Mouse (Mus musculus): ENCODE results near the gene Styxl1. TPM values are rescaled to one million over a fixed set of nuclear protein-coding genes. Genes with fewer than 3 reads are reported as not detected.

The Styxl1 gene
- polyA plus RNA-seq, 2 experiments, result 0.02 TPM; not detected in 1

GRCm38 (mm10) chr5:135701601-135702000, 76.6 kb downstream of the Styxl1 start:
- Histone ChIP-seq H3K4me1 (replicated peaks; ENCODE audit: control insufficient read depth in 2 of 2, insufficient read depth in 2 of 2, low read length in 1 of 2) (peaks cover 0 to 8% of the 10 kb centered on the region in 2 experiments; a peak in 2 of 4 replicates), H3K9me3 (ENCODE audit: control insufficient read depth, low read length) (no peaks in the 10 kb centered on the region), H3K4me2 (ENCODE audit: low read depth) (no peak overlapping the region), H3K27me3 (ENCODE audit: control insufficient read depth, insufficient read depth, low read length) (no peaks in the 10 kb centered on the region), H3K36me3 (replicated peaks; ENCODE audit: control insufficient read depth, insufficient read depth, low read depth) (no peaks in the 10 kb centered on the region), H3K4me3 (ENCODE audit: insufficient read depth in 1 of 2, low read depth in 2 of 2, low read length in 2 of 2) (no peak overlapping the region), H3K9ac (replicated peaks) (no peak overlapping the region), H3K27ac (no peak overlapping the region)
- DNase-seq (ENCODE audit: low read depth in 3 of 3, low spot score in 3 of 3), result no peak
- WGBS (ENCODE audit: insufficient replicate concordance), result 75% methylated on average over 4 of the region's 4 CpGs
- ATAC-seq (ENCODE audit: insufficient read depth), result no peak
- TF ChIP-seq CTCF (IDR thresholded peaks at IDR 0.05; ENCODE audit: low read depth), result no peak
- TF ChIP-seq EP300 (IDR thresholded peaks at IDR 0.05; ENCODE audit: low read depth), result no peak

GRCm38 (mm10) chr5:135697711-135698111, 80.5 kb downstream of the Styxl1 start:
- H3K27me3 ChIP-seq (ENCODE audit: control insufficient read depth, insufficient read depth, low read length), result no peaks in the 10 kb centered on the region
- no peak for ATAC-seq (ENCODE audit: insufficient read depth)
- DNase-seq (ENCODE audit: low read depth in 3 of 3, low spot score in 3 of 3), result no peak
- H3K4me2 ChIP-seq (ENCODE audit: low read depth), result no peak overlapping the region
- no peak for TF ChIP-seq CTCF (IDR thresholded peaks at IDR 0.05; ENCODE audit: low read depth)
- no peak for TF ChIP-seq EP300 (IDR thresholded peaks at IDR 0.05; ENCODE audit: low read depth)
- H3K36me3 ChIP-seq (replicated peaks; ENCODE audit: control insufficient read depth, insufficient read depth, low read depth), result no peaks in the 10 kb centered on the region
- H3K9me3 ChIP-seq (ENCODE audit: control insufficient read depth, low read length), result no peaks in the 10 kb centered on the region
- 68% methylated on average over 5 of the region's 5 CpGs for WGBS (ENCODE audit: insufficient replicate concordance)
- no peak overlapping the region for H3K27ac ChIP-seq
- peaks cover 0 to 8% of the 10 kb centered on the region in 2 experiments; a peak in 2 of 4 replicates for H3K4me1 ChIP-seq (replicated peaks; ENCODE audit: control insufficient read depth in 2 of 2, insufficient read depth in 2 of 2, low read length in 1 of 2)
- H3K9ac ChIP-seq (replicated peaks), result no peak overlapping the region
- H3K4me3 ChIP-seq (ENCODE audit: insufficient read depth in 1 of 2, low read depth in 2 of 2, low read length in 2 of 2), result no peak overlapping the region

Small RNA genes lying within 50 kb of the gene (microRNA-seq; reads per million reads assigned to microRNA genes)
- not detected for gene Mir7034

Other genes starting within 250 kb of the Styxl1 start
- 1.5 and 2.2 TPM in 2 replicates for gene Hip1, start 233.3 kb downstream of the Styxl1 start, polyA plus RNA-seq (2012; rRNA removed)
- gene Hip1, start 233.3 kb downstream of the Styxl1 start, polyA plus RNA-seq (2014; fragmentation: Nextera tagmentation; extraction: Ambion mirVana), result 2.8 and 2.9 TPM in 2 replicates
- gene Ccl26, start 214.8 kb downstream of the Styxl1 start, polyA plus RNA-seq (2012; rRNA removed), result not detected in 2 replicates
- gene Ccl26, start 214.8 kb downstream of the Styxl1 start, polyA plus RNA-seq (2014; fragmentation: Nextera tagmentation; extraction: Ambion mirVana), result not detected in 2 replicates
- gene Ccl24, start 205.3 kb downstream of the Styxl1 start, polyA plus RNA-seq (2012; rRNA removed), result 11.8 and 12.1 TPM in 2 replicates
- gene Ccl24, start 205.3 kb downstream of the Styxl1 start, polyA plus RNA-seq (2014; fragmentation: Nextera tagmentation; extraction: Ambion mirVana), result 14.4 and 17.8 TPM in 2 replicates
- gene Rhbdd2, start 145.8 kb downstream of the Styxl1 start, polyA plus RNA-seq (2012; rRNA removed), result 4.1 and 4.6 TPM in 2 replicates
- gene Rhbdd2, start 145.8 kb downstream of the Styxl1 start, polyA plus RNA-seq (2014; fragmentation: Nextera tagmentation; extraction: Ambion mirVana), result 7.8 and 8.3 TPM in 2 replicates
- gene Por, start 108.4 kb downstream of the Styxl1 start, polyA plus RNA-seq (2012; rRNA removed), result 21.7 and 27.7 TPM in 2 replicates
- gene Por, start 108.4 kb downstream of the Styxl1 start, polyA plus RNA-seq (2014; fragmentation: Nextera tagmentation; extraction: Ambion mirVana), result 18.1 and 21.4 TPM in 2 replicates
- 5.4 and 5.7 TPM in 2 replicates for gene Tmem120a, start 33.9 kb downstream of the Styxl1 start, polyA plus RNA-seq (2012; rRNA removed)
- 15.2 and 16.0 TPM in 2 replicates for gene Tmem120a, start 33.9 kb downstream of the Styxl1 start, polyA plus RNA-seq (2014; fragmentation: Nextera tagmentation; extraction: Ambion mirVana)
- 211 and 224 TPM in 2 replicates for gene Mdh2, start 95 bp upstream of the Styxl1 start, polyA plus RNA-seq (2012; rRNA removed)
- gene Mdh2, start 95 bp upstream of the Styxl1 start, polyA plus RNA-seq (2014; fragmentation: Nextera tagmentation; extraction: Ambion mirVana), result 307 and 326 TPM in 2 replicates
- 0.01 and 0.27 TPM in 2 replicates for gene Srrm3, start 28.5 kb upstream of the Styxl1 start, polyA plus RNA-seq (2012; rRNA removed)
- not detected in 2 replicates for gene Srrm3, start 28.5 kb upstream of the Styxl1 start, polyA plus RNA-seq (2014; fragmentation: Nextera tagmentation; extraction: Ambion mirVana)
- 1.7 and 1.9 TPM in 2 replicates for gene Hspb1, start 109.5 kb upstream of the Styxl1 start, polyA plus RNA-seq (2012; rRNA removed)
- gene Hspb1, start 109.5 kb upstream of the Styxl1 start, polyA plus RNA-seq (2014; fragmentation: Nextera tagmentation; extraction: Ambion mirVana), result 1.7 and 1.8 TPM in 2 replicates
- gene Ywhag, start 156.2 kb upstream of the Styxl1 start, polyA plus RNA-seq (2012; rRNA removed), result 21.7 and 25.9 TPM in 2 replicates
- gene Ywhag, start 156.2 kb upstream of the Styxl1 start, polyA plus RNA-seq (2014; fragmentation: Nextera tagmentation; extraction: Ambion mirVana), result 26.3 and 30.1 TPM in 2 replicates
- gene Ssc4d, start 196.1 kb upstream of the Styxl1 start, polyA plus RNA-seq (2012; rRNA removed), result 2.3 and 2.8 TPM in 2 replicates
- gene Ssc4d, start 196.1 kb upstream of the Styxl1 start, polyA plus RNA-seq (2014; fragmentation: Nextera tagmentation; extraction: Ambion mirVana), result 1.5 and 2.1 TPM in 2 replicates
- 0.03 TPM in 1 of 2 replicates, not detected in the other for gene Zp3, start 201.7 kb upstream of the Styxl1 start, polyA plus RNA-seq (2012; rRNA removed)
- not detected in 2 replicates for gene Zp3, start 201.7 kb upstream of the Styxl1 start, polyA plus RNA-seq (2014; fragmentation: Nextera tagmentation; extraction: Ambion mirVana)
- 3.4 and 5.0 TPM in 2 replicates for gene Dtx2, start 216.4 kb upstream of the Styxl1 start, polyA plus RNA-seq (2012; rRNA removed)
- gene Dtx2, start 216.4 kb upstream of the Styxl1 start, polyA plus RNA-seq (2014; fragmentation: Nextera tagmentation; extraction: Ambion mirVana), result 5.1 and 5.4 TPM in 2 replicates